ENCODE assay signal across 19 mouse cellular contexts in the genomic region with DNA sequence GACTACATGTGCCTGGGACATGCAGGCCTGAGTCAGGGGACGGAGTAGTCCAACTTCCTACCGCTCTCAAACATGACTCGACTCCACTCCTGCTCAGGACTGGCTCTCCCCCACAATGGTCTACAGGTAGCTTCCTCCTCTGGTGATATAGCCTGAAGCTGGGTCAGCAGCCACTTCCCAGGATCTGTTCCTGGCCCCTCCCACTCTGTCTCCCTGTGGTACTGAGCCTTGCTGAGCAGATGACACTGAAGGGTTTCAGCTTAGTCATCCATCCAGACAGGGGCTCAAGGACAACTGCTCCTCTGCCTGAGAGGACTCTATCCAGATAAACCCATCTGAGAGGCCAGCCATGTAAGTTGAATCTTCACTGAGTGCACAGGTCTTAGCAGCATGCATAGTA. TPM values are rescaled to one million over a fixed set of nuclear protein-coding genes. Genes with fewer than 3 reads are reported as not detected.
A peak's percentile ranks its signal among the peaks of the same experiment; 100 is the strongest.
DNase-seq lines count a peak whose midpoint lies in the region; ATAC-seq and TF ChIP-seq lines count a peak whose summit lies in the region.
"Had no signal": no experiment of that assay in that cellular context is flagged by ENCODE, and none has a peak within 500 bp of the region (broad histone marks: within the 10 kb centered on the region; RNA-seq: fewer than 3 reads in every experiment).

No protein-coding gene starts in this region.

- no peak for ATAC-seq in forebrain, postnatal 0 days
- ATAC-seq in midbrain, embryonic 14.5 days (ENCODE audit: low FRiP score, low TSS enrichment) = no peak
- ATAC-seq: activated CD4-positive, CD25-positive, alpha-beta regulatory T cell, adult 4 months; forebrain, embryonic 13.5 days; intestine, embryonic 16.5 days; Patski had no signal

- H3K36me3 ChIP-seq in forebrain, embryonic 10.5 days (replicated peaks) = no peaks in the 10 kb centered on the region
- no peaks in the 10 kb centered on the region for H3K36me3 ChIP-seq in forebrain, postnatal 0 days (ENCODE audit: insufficient read depth)
- no peaks in the 10 kb centered on the region for H3K36me3 ChIP-seq in midbrain, embryonic 10.5 days
- H3K36me3 ChIP-seq in midbrain, embryonic 14.5 days (ENCODE audit: control insufficient read depth, insufficient read depth, low read length) = no peaks in the 10 kb centered on the region
- H3K36me3 ChIP-seq: embryonic facial prominence, embryonic 13.5 days; heart, embryonic 12.5 days; hindbrain, embryonic 10.5 days had no signal

- no peaks in the 10 kb centered on the region; the same call in 1 of the 2 replicates for H3K4me1 ChIP-seq in forebrain, embryonic 10.5 days
- H3K4me1 ChIP-seq in forebrain, postnatal 0 days (ENCODE audit: insufficient read depth) = no peaks in the 10 kb centered on the region
- H3K4me1 ChIP-seq in midbrain, embryonic 10.5 days = no peaks in the 10 kb centered on the region
- H3K4me1 ChIP-seq in midbrain, embryonic 14.5 days (ENCODE audit: control insufficient read depth, insufficient read depth, low read length) = 0 out of 2 replicates have a peak, but pooled peaks cover 12% of the 10 kb centered on the region
- H3K4me1 ChIP-seq: embryonic facial prominence, embryonic 13.5 days; forebrain, embryonic 13.5 days had no signal

- WGBS in forebrain, embryonic 10.5 days = 89% methylated on average over 3 of the region's 3 CpGs
- 97% methylated on average over 3 of the region's 3 CpGs for WGBS in forebrain, postnatal 0 days
- 90% methylated on average over 3 of the region's 3 CpGs for WGBS in midbrain, embryonic 10.5 days
- WGBS in midbrain, embryonic 14.5 days = 92% methylated on average over 3 of the region's 3 CpGs

- H3K9me3 ChIP-seq in forebrain, embryonic 10.5 days = no peaks in the 10 kb centered on the region
- H3K9me3 ChIP-seq in forebrain, postnatal 0 days (ENCODE audit: low read length) = no peaks in the 10 kb centered on the region
- no peaks in the 10 kb centered on the region for H3K9me3 ChIP-seq in midbrain, embryonic 10.5 days (replicated peaks)
- H3K9me3 ChIP-seq in midbrain, embryonic 14.5 days (ENCODE audit: control insufficient read depth, low read length) = no peaks in the 10 kb centered on the region
- H3K9me3 ChIP-seq: embryonic facial prominence, embryonic 13.5 days; forebrain, embryonic 13.5 days; heart, embryonic 12.5 days; hindbrain, embryonic 10.5 days had no signal

- H3K4me2 ChIP-seq in forebrain, postnatal 0 days (ENCODE audit: low read depth) = no peak overlapping the region
- no peak overlapping the region for H3K4me2 ChIP-seq in midbrain, embryonic 14.5 days (ENCODE audit: low read length)
- H3K4me2 ChIP-seq: embryonic facial prominence, embryonic 13.5 days; forebrain, embryonic 13.5 days; heart, embryonic 12.5 days; hindbrain, embryonic 14.5 days had no signal

- DNase-seq in forebrain, embryonic 10.5 days (ENCODE audit: extremely low spot score, low spot score) = no peak
- DNase-seq in forebrain, postnatal 0 days = no peak
- no peak for DNase-seq in midbrain, embryonic 10.5 days (ENCODE audit: low spot score)
- no peak for DNase-seq in midbrain, embryonic 14.5 days
- DNase-seq in adrenal gland, postnatal 10 days = peak; percentile 63
- DNase-seq in adrenal gland, postnatal 36 days = peak; percentile 78 to 81
- DNase-seq in gastrocnemius, postnatal 25 days = no peak
- DNase-seq: cerebellum, adult 18-20 months; cerebellum, adult 9-11 months; cerebellum, postnatal 36 days; heart, adult 2 months had no signal

- peaks cover 5% of the 10 kb centered on the region for H3K27me3 ChIP-seq in forebrain, embryonic 10.5 days (ENCODE audit: poor library complexity, severe bottlenecking)
- no peaks in the 10 kb centered on the region for H3K27me3 ChIP-seq in forebrain, postnatal 0 days (ENCODE audit: insufficient read depth, low read length)
- no peaks in the 10 kb centered on the region for H3K27me3 ChIP-seq in midbrain, embryonic 10.5 days (ENCODE audit: low read depth, poor library complexity, severe bottlenecking)
- H3K27me3 ChIP-seq in midbrain, embryonic 14.5 days (ENCODE audit: control insufficient read depth, insufficient read depth, low read length) = no peaks in the 10 kb centered on the region
- H3K27me3 ChIP-seq: embryonic facial prominence, embryonic 13.5 days; forebrain, embryonic 13.5 days; Patski had no signal

- H3K4me3 ChIP-seq in forebrain, embryonic 10.5 days = no peak overlapping the region
- no peak overlapping the region for H3K4me3 ChIP-seq in forebrain, postnatal 0 days (ENCODE audit: low read depth, low read length)
- no peak overlapping the region for H3K4me3 ChIP-seq in midbrain, embryonic 10.5 days
- H3K4me3 ChIP-seq in midbrain, embryonic 14.5 days (replicated peaks; ENCODE audit: low read depth, low read length) = no peak overlapping the region
- H3K4me3 ChIP-seq: embryonic facial prominence, embryonic 13.5 days; forebrain, embryonic 13.5 days; heart, adult 2 months; heart, embryonic 12.5 days; hindbrain, embryonic 10.5 days had no signal

- TF ChIP-seq CTCF in forebrain, postnatal 0 days (IDR thresholded peaks at IDR 0.05; ENCODE audit: low read depth) = no peak

- H3K27ac ChIP-seq in forebrain, embryonic 10.5 days = peak overlapping the region; percentile 8; the same call in 1 of the 2 replicates
- no peak overlapping the region for H3K27ac ChIP-seq in forebrain, postnatal 0 days (ENCODE audit: low read depth, low read length)
- 0 out of 2 replicates have a peak overlapping the region, but pooled peaks have one; percentile 9 for H3K27ac ChIP-seq in midbrain, embryonic 10.5 days (replicated peaks)
- H3K27ac ChIP-seq in midbrain, embryonic 14.5 days (replicated peaks; ENCODE audit: low read depth, low read length) = no peak overlapping the region
- H3K27ac ChIP-seq: embryonic facial prominence, embryonic 13.5 days; forebrain, embryonic 13.5 days; heart, adult 2 months; hindbrain, embryonic 10.5 days; hindbrain, embryonic 14.5 days had no signal

- H3K9ac ChIP-seq in forebrain, postnatal 0 days = no peak overlapping the region
- no peak overlapping the region for H3K9ac ChIP-seq in midbrain, embryonic 14.5 days (replicated peaks; ENCODE audit: low read length)
- H3K9ac ChIP-seq: embryonic facial prominence, embryonic 13.5 days; forebrain, embryonic 13.5 days; heart, embryonic 12.5 days; hindbrain, embryonic 14.5 days had no signal

RNA-seq across cellular contexts. Expression of gene Slc41a3, which starts 37.0 kb away (rescaled TPM):
- 1.4 and 2.3 TPM in 2 replicates for polyA plus RNA-seq in forebrain, embryonic 10.5 days (2016; fragmentation: Nextera tagmentation; extraction: Ambion mirVana)
- 4.7 and 7.9 TPM in 2 replicates for total RNA-seq in forebrain, postnatal 0 days (2014; rRNA removed)
- 5.1 and 9.4 TPM in 2 replicates for polyA plus RNA-seq in forebrain, postnatal 0 days (2015; fragmentation: Nextera tagmentation; extraction: Ambion mirVana)
- 2.2 and 3.5 TPM in 2 replicates for polyA plus RNA-seq in midbrain, embryonic 10.5 days (2016; fragmentation: Nextera tagmentation; extraction: Ambion mirVana)
- polyA plus RNA-seq in midbrain, embryonic 14.5 days (2014; fragmentation: Nextera tagmentation; extraction: Ambion mirVana) = 4.7 and 5.3 TPM in 2 replicates
- total RNA-seq in adrenal gland, postnatal 10 days (2021) = 10 to 100 TPM; 20.8 to 25.2 TPM
- total RNA-seq in adrenal gland, postnatal 36 days (2021) = 10 to 100 TPM; 25.5 to 70.3 TPM
- 10 to 100 TPM; 58.4 to 76.2 TPM for total RNA-seq in gastrocnemius, postnatal 25 days (2021)

Comparison
In these comparisons a context has a peak if more than half of its experiments do, and no peak if none do; other contexts are left out.
1. H3K27ac ChIP-seq: peak in forebrain, embryonic 10.5 days (single experiment) and midbrain, embryonic 10.5 days (single experiment); none in forebrain, postnatal 0 days (single experiment) and midbrain, embryonic 14.5 days (single experiment).
2. DNase-seq: peak in adrenal gland, postnatal 10 days (single experiment) and adrenal gland, postnatal 36 days (2 of 2); none in forebrain, embryonic 10.5 days (single experiment), forebrain, postnatal 0 days (single experiment), midbrain, embryonic 10.5 days (single experiment), midbrain, embryonic 14.5 days (single experiment) and gastrocnemius, postnatal 25 days (single experiment).